Mouse (Mus musculus) limb, embryonic 15.5 days (tissue): Measurements from ENCODE around the gene Vav1. TPM values are rescaled to one million over a fixed set of nuclear protein-coding genes. Genes with fewer than 3 reads are reported as not detected.
A peak's percentile ranks its signal among the peaks of the same experiment; 100 is the strongest.

Experiments used
- ATAC-seq: fragments of 200-750 bp; cut with Nextera tagmentation; 2 replicates; pipeline ENCODE4 v1.8.0; 2017; ENCODE audit warnings: low read depth, moderate TSS enrichment; ENCODE audit not compliant: insufficient number of reproducible peaks, low FRiP score, low TSS enrichment
- H3K27ac ChIP-seq: fragments of 300-500 bp; sonication (generic); 2 replicates; pipeline ENCODE4 v1.5.1; 2015; ENCODE audit warnings: moderate library complexity, mild to moderate bottlenecking, inconsistent platforms
- H3K27me3 ChIP-seq: fragments of 300-500 bp; sonication (generic); 2 replicates; pipeline ENCODE4 v1.6.1; 2015; ENCODE audit warnings: inconsistent platforms
- H3K36me3 ChIP-seq: fragments of 300-500 bp; sonication (generic); 2 replicates; pipeline ENCODE4 v1.6.1; 2015; ENCODE audit warnings: inconsistent platforms
- H3K4me1 ChIP-seq: fragments of 300-500 bp; sonication (generic); 2 replicates; pipeline ENCODE4 v1.6.1; 2015; ENCODE audit warnings: inconsistent platforms
- H3K4me2 ChIP-seq: fragments of 300-500 bp; sonication (generic); 2 replicates; pipeline ENCODE4 v1.6.1; 2015; ENCODE audit warnings: mild to moderate bottlenecking, inconsistent platforms
- H3K4me3 ChIP-seq: fragments of 300-500 bp; sonication (generic); 2 replicates; pipeline ENCODE4 v1.5.1; 2015; ENCODE audit warnings: mild to moderate bottlenecking, inconsistent platforms
- H3K9ac ChIP-seq: fragments of 300-500 bp; sonication (generic); 2 replicates; pipeline ENCODE4 v1.6.1; 2015; ENCODE audit warnings: inconsistent platforms
- H3K9me3 ChIP-seq: fragments of 300-500 bp; sonication (generic); 2 replicates; pipeline ENCODE4 v1.6.1; 2016; ENCODE audit warnings: inconsistent platforms
- WGBS: fragments of 180-500 bp; shearing (Covaris S2); methylation state at CpG from one replicate; pipeline ENCODE4 v1.1.7; 2015; 5-methylcytosine and 5-hydroxymethylcytosine counted together
- polyA plus RNA-seq: library from polyadenylated mRNA; unstranded; fragments of >200 nt; fragmentation: Nextera tagmentation; extraction: Ambion mirVana; gene quantifications from 2 replicates; pipeline ENCODE4 v1.2.1, GENCODE M21; 2015

The Vav1 gene
- 4.1 and 4.4 TPM in 2 replicates for polyA plus RNA-seq

DNA sequence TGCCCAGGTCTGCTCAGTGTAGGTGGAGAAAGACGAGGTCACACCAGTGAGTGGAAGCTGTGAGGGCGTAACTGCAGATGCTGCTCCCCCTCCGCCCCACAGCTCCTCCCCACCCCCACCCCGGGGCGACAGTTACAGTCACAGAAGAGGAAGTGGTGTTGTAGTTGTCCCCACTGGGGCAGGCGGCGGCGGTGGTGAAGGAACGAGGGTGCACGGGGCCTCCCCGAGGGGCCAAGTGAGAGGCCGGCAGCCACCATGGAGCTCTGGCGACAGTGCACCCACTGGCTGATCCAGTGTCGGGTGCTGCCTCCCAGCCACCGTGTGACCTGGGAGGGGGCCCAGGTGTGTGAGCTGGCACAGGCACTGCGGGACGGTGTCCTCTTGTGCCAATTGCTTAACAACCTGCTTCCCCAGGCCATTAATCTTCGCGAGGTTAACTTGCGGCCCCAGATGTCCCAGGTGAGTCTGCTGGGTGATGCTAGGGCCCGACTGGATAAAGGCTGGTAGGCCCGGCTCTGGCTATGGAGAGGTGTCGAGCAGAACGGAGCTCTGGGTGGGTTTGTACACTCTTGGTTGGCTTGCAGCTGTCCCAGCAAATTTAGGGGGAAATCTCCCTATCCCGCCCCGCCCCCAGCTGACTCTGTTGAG, at the start of gene Vav1:
Gene Vav1 (plus strand): TSS at position 158 of the 648 bp plus-strand sequence.
- no peak for ATAC-seq
- Histone ChIP-seq H3K9ac (no peak within 1 kb of the TSS), H3K4me2 (no peak within 1 kb of the TSS), H3K4me3 (no peak within 1 kb of the TSS), H3K9me3 (no peaks in the 10 kb centered on the region), H3K27ac (no peak within 1 kb of the TSS), H3K27me3 (peaks cover 10% of the 10 kb centered on the region; the same call in 1 of the 2 replicates), H3K4me1 (peaks cover 21% of the 10 kb centered on the region), H3K36me3 (no peaks in the 10 kb centered on the region)
- 52% methylated on average over 26 of the region's 26 CpGs for WGBS

DNA sequence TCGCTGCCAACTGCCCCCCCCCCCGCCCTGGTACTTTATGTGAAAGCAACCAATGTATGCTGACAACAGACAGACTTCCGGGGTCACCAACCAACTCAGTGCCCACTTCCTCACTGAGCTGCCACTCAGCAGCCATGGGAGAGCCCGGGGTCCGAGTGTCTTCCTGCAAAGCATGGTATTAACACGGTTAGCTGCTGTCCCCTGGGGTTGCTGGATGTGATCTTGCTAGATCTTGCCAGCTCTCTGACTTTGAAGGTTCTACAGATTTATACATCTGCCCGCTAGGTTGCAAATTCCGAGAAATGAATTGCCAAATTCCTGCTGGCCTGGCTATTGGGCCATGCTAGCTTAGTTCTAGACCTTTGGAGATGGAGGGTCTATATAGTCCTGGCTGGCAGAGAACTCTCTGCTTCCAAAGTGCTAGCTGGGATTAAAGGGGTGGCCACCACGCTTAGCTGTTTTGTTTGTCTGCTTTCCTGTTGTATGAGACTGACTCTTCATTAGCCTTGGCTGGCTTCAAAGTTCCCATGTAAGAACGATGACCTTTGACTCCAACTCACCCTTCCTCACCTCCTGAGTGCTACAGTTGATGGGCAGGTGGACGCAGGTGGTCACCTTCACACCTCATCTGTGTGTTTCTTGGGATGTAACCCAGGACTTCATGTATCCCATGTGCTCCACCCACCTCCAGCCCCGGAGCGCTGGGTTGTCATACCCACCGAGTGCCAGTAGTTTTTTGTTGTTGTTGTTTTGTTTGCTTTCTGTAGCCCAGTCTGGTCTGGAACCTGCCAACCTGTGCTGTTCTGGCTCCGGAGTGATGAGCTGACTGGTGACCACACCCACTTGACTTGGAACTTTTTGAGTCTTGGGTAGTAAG, 48.8 kb upstream of the Vav1 start:
- no peaks in the 10 kb centered on the region for H3K9me3 ChIP-seq

DNA sequence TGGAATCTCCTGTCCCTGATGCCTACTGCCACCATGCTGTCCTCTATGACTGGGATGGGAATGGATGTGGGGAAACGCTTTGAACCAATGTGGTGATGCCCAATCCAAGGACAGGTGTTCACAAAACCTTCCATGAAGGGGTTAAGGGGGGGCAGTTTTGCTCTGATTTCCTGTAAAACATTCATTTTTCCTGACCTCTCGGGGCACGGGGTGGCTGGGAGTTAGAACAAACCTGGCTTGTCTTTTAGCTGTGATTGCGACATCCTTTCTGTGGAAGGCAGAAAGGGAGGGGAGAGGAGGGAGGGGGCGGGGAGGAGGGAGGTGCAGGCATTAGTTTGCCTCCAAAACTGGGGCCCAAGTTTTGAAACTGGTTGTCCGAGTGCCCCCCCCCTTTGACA, 48.2 kb upstream of the Vav1 start:
- Histone ChIP-seq H3K4me3 (no peak overlapping the region), H3K4me1 (no peaks in the 10 kb centered on the region), H3K9me3 (no peaks in the 10 kb centered on the region), H3K36me3 (peaks cover 15% of the 10 kb centered on the region), H3K27me3 (no peaks in the 10 kb centered on the region), H3K4me2 (no peak overlapping the region), H3K27ac (no peak overlapping the region), H3K9ac (no peak overlapping the region)
- 44% methylated on average over 6 of the region's 6 CpGs for WGBS
- no peak for ATAC-seq

More for the DNA sequence above, 48.8 kb upstream of the Vav1 start:
- H3K36me3 ChIP-seq = peaks cover 10% of the 10 kb centered on the region
- H3K9ac ChIP-seq = no peak overlapping the region
- no peak overlapping the region for H3K27ac ChIP-seq
- no peak overlapping the region for H3K4me3 ChIP-seq
- H3K4me1 ChIP-seq = no peaks in the 10 kb centered on the region
- H3K27me3 ChIP-seq = 0 out of 2 replicates have a peak, but pooled peaks cover 6% of the 10 kb centered on the region
- no peak overlapping the region for H3K4me2 ChIP-seq
- 76% methylated on average over 15 of the region's 15 CpGs for WGBS
- no peak for ATAC-seq

DNA sequence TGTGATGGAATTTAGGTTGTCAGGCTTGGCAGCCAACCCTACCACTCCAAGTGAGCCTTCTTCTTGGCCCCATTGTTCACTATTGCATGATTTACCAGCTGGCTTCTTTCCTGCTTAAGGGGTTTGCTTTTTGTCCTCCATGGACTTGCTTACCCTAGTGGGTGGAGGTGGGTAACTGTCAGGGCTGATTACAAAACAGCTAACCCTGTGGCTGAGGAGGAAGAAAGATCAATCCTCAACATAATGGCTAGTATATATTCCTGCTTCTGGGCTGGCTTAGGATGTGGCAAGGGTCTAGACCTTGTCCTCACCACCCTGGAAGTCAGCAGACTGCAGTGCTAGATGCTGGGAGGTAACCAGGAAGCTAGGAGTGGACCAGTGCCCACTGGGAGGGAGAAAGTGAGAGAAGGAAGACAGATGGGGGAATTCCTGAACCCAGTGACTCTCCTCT, 47.6 kb upstream of the Vav1 start:
- Histone ChIP-seq H3K9me3 (no peaks in the 10 kb centered on the region), H3K27ac (no peak overlapping the region)

DNA sequence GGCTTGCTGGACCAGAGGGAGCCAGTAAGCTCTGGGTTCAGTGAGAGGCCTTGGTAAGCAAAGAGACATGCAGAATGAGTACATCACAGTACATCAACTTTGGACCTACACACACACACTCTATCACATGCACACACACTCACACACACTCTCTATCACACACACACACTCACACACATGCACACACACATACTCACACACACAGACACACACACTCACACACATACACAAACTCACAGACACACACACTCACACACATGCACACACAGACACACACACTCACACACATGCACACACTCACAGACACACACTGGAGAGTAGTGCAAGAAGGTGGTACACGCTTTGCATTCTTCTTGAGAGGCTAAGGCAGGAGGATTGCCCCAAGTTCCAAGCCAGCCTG, 46.7 kb upstream of the Vav1 start:
- WGBS = 90% methylated on average over 1 of the region's 1 CpGs
- Histone ChIP-seq H3K27ac (no peak overlapping the region), H3K4me1 (no peaks in the 10 kb centered on the region), H3K36me3 (peaks cover 30% of the 10 kb centered on the region), H3K27me3 (no peaks in the 10 kb centered on the region), H3K9ac (no peak overlapping the region), H3K9me3 (no peaks in the 10 kb centered on the region), H3K4me3 (no peak overlapping the region), H3K4me2 (no peak overlapping the region)
- ATAC-seq = no peak

More for the DNA sequence above, 47.6 kb upstream of the Vav1 start:
- Histone ChIP-seq H3K4me2 (no peak overlapping the region), H3K9ac (no peak overlapping the region), H3K36me3 (peaks cover 21% of the 10 kb centered on the region), H3K4me3 (no peak overlapping the region), H3K4me1 (no peaks in the 10 kb centered on the region), H3K27me3 (no peaks in the 10 kb centered on the region)
- no peak for ATAC-seq

DNA sequence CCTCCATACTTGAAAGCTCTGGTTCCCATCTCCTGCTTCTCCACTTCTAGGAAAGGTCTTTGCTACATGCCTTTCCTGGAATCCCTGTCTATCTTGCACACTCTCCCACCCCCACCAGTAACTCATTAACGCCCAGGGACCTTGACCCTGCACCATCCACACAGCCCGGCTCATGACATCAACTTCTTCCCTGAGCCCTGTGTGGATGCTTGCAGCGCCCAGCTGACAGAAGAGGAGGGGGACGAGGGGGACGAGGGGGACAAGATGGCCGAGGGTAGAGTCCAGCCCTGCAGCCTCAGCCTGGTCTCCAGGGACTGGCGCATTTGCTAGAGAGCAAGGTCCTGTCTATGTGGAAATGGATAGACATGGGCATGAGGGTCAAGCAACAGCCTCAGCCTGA, 45.9 kb upstream of the Vav1 start:
- Histone ChIP-seq H3K4me2 (no peak overlapping the region), H3K9me3 (no peaks in the 10 kb centered on the region), H3K4me1 (no peaks in the 10 kb centered on the region), H3K4me3 (no peak overlapping the region), H3K27ac (no peak overlapping the region), H3K9ac (no peak overlapping the region), H3K27me3 (no peaks in the 10 kb centered on the region), H3K36me3 (peaks cover 38% of the 10 kb centered on the region)
- WGBS = 52% methylated on average over 7 of the region's 7 CpGs
- no peak for ATAC-seq

DNA sequence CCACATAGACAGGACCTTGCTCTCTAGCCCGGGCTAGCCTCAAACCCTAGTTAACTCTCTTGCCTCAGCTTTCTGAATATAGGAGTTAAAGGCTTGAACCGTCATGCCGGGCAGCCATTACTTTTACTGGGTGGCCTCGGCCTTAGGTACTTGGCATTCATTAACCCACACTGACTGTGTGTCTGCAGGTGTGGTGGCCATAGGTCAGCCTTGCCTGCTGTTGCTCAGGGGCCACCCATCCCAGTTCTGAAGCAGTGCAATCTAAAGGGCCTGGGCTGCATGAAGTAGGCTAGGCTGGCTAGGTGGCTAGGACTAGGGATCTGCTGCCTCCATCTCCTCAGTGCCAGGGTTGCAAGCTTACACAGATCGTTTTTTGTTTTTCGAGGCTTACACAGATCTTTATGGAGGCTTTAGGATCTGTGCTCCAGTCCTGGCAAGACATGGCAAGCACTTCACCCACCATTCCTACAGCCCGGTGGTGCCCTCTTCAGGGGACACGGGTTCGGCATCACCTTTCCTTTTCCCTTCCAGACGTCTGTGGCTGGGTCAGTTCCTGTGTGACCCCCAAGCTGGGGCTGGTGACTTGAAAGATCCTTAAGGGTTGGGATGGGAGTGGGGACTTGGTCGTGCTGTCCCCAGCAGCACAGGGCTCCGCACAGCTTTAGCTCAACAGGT, 44.5 kb upstream of the Vav1 start:
- no peak overlapping the region for H3K9ac ChIP-seq
- ATAC-seq = no peak
- no peak overlapping the region for H3K27ac ChIP-seq
- H3K4me3 ChIP-seq = no peak overlapping the region
- 77% methylated on average over 12 of the region's 12 CpGs for WGBS
- no peaks in the 10 kb centered on the region for H3K9me3 ChIP-seq
- H3K27me3 ChIP-seq = no peaks in the 10 kb centered on the region
- H3K36me3 ChIP-seq = peaks cover 43% of the 10 kb centered on the region
- H3K4me2 ChIP-seq = no peak overlapping the region
- H3K4me1 ChIP-seq = no peaks in the 10 kb centered on the region

DNA sequence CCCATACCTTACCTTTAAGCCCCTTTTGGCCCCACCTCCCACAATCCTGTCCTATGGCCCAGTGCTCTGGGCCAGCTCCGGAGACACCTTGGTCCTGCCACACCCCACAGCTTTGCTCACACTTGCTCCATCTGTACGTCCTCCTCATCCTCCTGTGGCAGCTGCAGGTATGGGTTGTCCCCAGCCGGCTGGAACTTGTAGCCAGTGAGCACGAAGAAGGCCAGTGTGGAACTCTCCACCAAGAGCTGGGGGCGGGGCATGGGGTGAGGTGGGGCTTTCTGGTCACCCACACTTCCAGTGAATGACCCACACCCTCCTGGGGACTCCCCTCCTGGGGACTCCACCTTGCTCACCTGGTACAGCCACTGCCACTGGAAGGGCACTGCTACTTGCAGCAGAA, 43.1 kb upstream of the Vav1 start:
- Histone ChIP-seq H3K36me3 (peaks cover 43% of the 10 kb centered on the region), H3K27me3 (no peaks in the 10 kb centered on the region), H3K27ac (no peak overlapping the region), H3K4me1 (no peaks in the 10 kb centered on the region), H3K9ac (no peak overlapping the region), H3K4me3 (no peak overlapping the region), H3K9me3 (no peaks in the 10 kb centered on the region), H3K4me2 (no peak overlapping the region)
- WGBS = 94% methylated on average over 5 of the region's 5 CpGs
- ATAC-seq = no peak

DNA sequence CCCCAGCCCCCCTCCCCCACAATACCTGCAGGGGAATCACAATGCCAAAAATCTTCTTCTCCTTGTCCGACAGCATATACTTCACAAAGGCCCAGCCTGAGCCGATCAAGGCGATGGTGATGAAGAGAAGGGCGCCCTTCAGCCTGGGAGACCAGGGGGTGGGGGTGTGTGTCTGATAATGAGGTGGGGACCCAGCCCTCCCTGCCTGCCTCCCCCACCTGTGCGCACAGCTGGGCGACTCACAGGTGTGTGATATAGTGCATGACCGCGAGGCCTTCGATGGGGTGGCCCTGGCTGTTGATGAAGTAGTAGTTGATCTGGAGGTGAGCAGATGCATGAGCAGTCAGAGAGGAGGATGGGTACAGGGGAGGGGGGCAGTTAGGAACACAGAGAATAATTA, 41.7 kb upstream of the Vav1 start:
- H3K27ac ChIP-seq = no peak overlapping the region
- H3K27me3 ChIP-seq = no peaks in the 10 kb centered on the region
- no peak overlapping the region for H3K4me3 ChIP-seq
- ATAC-seq = 0 out of 2 replicates have a peak, but pooled peaks have one; percentile 30
- 94% methylated on average over 9 of the region's 9 CpGs for WGBS
- no peak overlapping the region for H3K4me2 ChIP-seq
- H3K4me1 ChIP-seq = no peaks in the 10 kb centered on the region
- no peak overlapping the region for H3K9ac ChIP-seq
- no peaks in the 10 kb centered on the region for H3K9me3 ChIP-seq
- H3K36me3 ChIP-seq = peaks cover 51% of the 10 kb centered on the region

DNA sequence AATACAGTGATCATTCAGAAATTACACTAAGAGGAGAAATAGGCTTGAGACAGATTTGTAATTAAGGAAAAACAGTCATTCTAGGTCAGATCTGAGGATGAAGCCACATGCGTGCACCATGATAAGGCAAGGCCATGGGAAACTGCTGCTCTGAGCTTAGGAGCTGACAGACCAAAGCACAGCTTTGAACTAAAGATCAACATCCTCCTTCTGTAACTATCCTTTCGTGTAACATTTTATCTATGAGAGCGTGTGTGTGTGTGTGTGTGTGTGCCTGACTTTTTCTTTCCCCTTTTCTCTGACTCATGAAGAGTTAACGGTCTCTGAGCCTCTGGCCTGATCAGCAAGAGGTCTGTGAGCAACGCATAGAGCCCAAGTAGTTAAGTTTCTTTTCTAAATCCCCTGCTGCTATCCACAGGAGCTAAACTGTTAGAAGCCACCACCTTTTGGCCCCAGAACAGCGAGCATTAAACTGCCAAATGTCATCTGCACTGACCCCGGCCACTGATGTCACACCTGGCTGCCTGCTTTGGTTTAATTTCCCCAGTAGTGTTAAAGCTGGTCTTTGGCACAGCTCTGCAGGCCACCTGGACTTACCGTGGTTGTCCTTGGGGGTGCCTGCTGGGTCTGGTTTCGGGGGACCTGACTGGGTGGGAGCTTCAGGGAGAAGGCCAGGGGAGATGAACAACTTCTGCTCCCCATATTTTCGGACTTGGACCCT, 35.1 kb upstream of the Vav1 start:
- 65% methylated on average over 10 of the region's 10 CpGs for WGBS
- H3K9me3 ChIP-seq = no peaks in the 10 kb centered on the region

DNA sequence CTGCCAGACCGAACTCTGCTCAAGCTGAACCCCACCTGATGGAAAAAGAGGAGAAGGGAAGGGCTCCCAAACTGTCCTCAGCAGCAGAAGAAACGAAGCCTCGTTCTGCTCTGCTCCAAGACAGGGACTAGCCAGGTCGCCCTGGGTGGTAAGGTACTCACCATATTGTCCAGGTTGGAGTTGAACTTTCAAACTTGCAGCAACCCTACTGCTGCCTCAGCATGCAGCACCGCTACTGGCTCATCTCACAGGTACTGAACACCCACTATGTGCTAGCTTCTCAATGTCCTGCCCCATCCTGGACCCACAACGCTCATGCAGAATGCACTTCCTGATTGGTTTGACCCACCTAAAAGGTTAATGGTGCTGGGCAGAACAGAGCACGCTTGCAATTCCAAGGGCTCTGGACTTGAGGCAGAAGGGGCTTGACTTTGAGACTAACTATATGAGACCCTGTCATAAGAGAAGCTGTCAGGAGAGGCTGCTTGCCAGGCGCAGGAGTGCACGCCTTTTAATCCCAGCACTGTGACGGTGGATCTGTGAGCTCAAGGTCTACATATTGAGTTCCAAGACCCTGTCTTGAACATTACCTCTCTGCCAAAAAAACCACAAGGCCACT, 33.5 kb upstream of the Vav1 start:
- no peak overlapping the region for H3K4me3 ChIP-seq
- peaks cover 26% of the 10 kb centered on the region for H3K4me1 ChIP-seq
- H3K36me3 ChIP-seq = peaks cover 32% of the 10 kb centered on the region
- H3K4me2 ChIP-seq = no peak overlapping the region
- no peak for ATAC-seq
- H3K27ac ChIP-seq = no peak overlapping the region
- no peaks in the 10 kb centered on the region for H3K27me3 ChIP-seq
- 88% methylated on average over 10 of the region's 10 CpGs for WGBS
- H3K9me3 ChIP-seq = no peaks in the 10 kb centered on the region
- no peak overlapping the region for H3K9ac ChIP-seq

More for the DNA sequence above, 35.1 kb upstream of the Vav1 start:
- H3K27ac ChIP-seq = no peak overlapping the region
- no peak overlapping the region for H3K4me3 ChIP-seq
- no peak for ATAC-seq
- H3K4me1 ChIP-seq = peaks cover 18% of the 10 kb centered on the region
- H3K4me2 ChIP-seq = no peak overlapping the region
- H3K27me3 ChIP-seq = no peaks in the 10 kb centered on the region
- no peak overlapping the region for H3K9ac ChIP-seq
- peaks cover 32% of the 10 kb centered on the region for H3K36me3 ChIP-seq
